Mouse (Mus musculus) adrenal gland, postnatal 36 days (tissue): ENCODE results near the gene Ssh2. TPM values are rescaled to one million over a fixed set of nuclear protein-coding genes. Genes with fewer than 3 reads are reported as not detected.

Experiments used
- DNase-seq, 2 experiments: peaks; one replicate each; pipeline ENCODE4 v3.0.0; 2021; ENCODE audit warnings: mixed read lengths in 1 of 2
- total RNA-seq, 2 experiments: library from RNA; stranded (reverse); gene quantifications; 2 replicates each; pipeline ENCODE4 v1.2.3; 2021

Gene Ssh2
- total RNA-seq, 2 experiments from 2014 or later = 16.8 to 27.1 TPM

GRCm38 (mm10) chr11:77507426-77507825 is 291.3 kb downstream of the Ssh2 start:
- no peak for DNase-seq

- DNase-seq = peak; percentile 90 to 93
Measured at GRCm38 (mm10) chr11:77508068-77509021, 292.3 kb downstream of the Ssh2 start.

Other genes starting within 250 kb of the Ssh2 start
- gene Slc6a4, start 217.7 kb upstream of the Ssh2 start, total RNA-seq = 10 to 100 TPM; 25.6 to 42.2 TPM
- 10 to 100 TPM; 18.3 to 23.6 TPM for gene Nsrp1, start 137.9 kb upstream of the Ssh2 start, total RNA-seq
- gene Efcab5, start 27.3 kb upstream of the Ssh2 start, total RNA-seq = under 1 TPM; 0.36 to 0.66 TPM
- gene Coro6, start 246.1 kb downstream of the Ssh2 start, total RNA-seq = 1 to 10 TPM in 1 of 2 experiments, under 1 TPM in 1; 0.96 to 1.7 TPM